Mouse (Mus musculus) limb, embryonic 10.5 days (tissue): ENCODE data around the gene Gtse1. TPM values are rescaled to one million over a fixed set of nuclear protein-coding genes. Genes with fewer than 3 reads are reported as not detected.
"Not testable (repeated sequence)": the region's sequence is repeated elsewhere in the genome, so short reads cannot be mapped to it uniquely, and the experiment has no call there.

Source experiments
- DNase-seq: peaks from one replicate; pipeline ENCODE4 v3.0.0-alpha.2; 2017; ENCODE audit warnings: low spot score
- H3K27ac ChIP-seq: fragments of 300-500 bp; sonication (generic); 2 replicates; pipeline ENCODE4 v1.5.1; 2016; ENCODE audit warnings: mild to moderate bottlenecking
- H3K27me3 ChIP-seq: fragments of 300-500 bp; sonication (generic); 2 replicates; pipeline ENCODE4 v1.6.1; 2016; ENCODE audit warnings: low read depth, mild to moderate bottlenecking; ENCODE audit not compliant: poor library complexity, severe bottlenecking
- H3K36me3 ChIP-seq: fragments of 300-500 bp; sonication (generic); 2 replicates; pipeline ENCODE4 v1.6.1; 2016; ENCODE audit warnings: mild to moderate bottlenecking, moderate library complexity
- H3K4me1 ChIP-seq: fragments of 300-500 bp; sonication (generic); 2 replicates; pipeline ENCODE4 v1.6.1; 2016
- H3K4me3 ChIP-seq: fragments of 300-500 bp; sonication (generic); 2 replicates; pipeline ENCODE4 v1.5.1; 2016; ENCODE audit warnings: mild to moderate bottlenecking, moderate library complexity
- H3K9me3 ChIP-seq: fragments of 300-500 bp; sonication (generic); replicated peaks from 2 replicates; pipeline ENCODE4 v1.6.1; 2016; ENCODE audit warnings: mild to moderate bottlenecking
- WGBS: fragments of 180-500 bp; shearing (Covaris S2); methylation state at CpG from one replicate; pipeline ENCODE4 v1.1.7; 2016; 5-methylcytosine and 5-hydroxymethylcytosine counted together
- polyA plus RNA-seq: library from polyadenylated mRNA; unstranded; fragments of >200 nt; fragmentation: Nextera tagmentation; extraction: Ambion mirVana; gene quantifications from 2 replicates; pipeline ENCODE4 v1.2.1, GENCODE M21; 2016

Gene Gtse1
- polyA plus RNA-seq, 1 experiment from 2014 or later: 55.4 TPM

DNA sequence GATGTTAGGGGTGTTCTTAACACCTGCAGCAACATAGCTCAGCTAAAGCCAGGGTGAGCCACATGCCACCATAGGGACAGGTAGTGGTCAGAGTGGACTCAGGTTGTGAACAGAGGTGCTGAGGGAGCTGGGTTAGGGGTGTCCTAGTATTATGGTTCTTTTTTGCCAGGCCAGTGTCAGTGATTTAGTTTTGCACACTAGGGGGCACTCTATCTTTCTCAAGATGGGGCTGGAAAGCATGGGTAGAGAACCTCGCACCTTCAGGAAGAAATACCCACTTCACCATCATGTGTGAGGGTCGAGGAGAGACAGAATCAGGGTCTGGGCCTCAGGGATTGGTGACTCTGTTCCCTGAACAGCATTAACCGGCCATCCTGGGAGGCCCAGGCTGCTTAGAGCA lies 24.2 kb upstream of the Gtse1 start:
- Histone ChIP-seq H3K27ac (no peak overlapping the region), H3K9me3 (no peaks in the 10 kb centered on the region), H3K4me1 (peaks cover 19% of the 10 kb centered on the region), H3K27me3 (no peaks in the 10 kb centered on the region), H3K36me3 (no peaks in the 10 kb centered on the region), H3K4me3 (no peak overlapping the region)
- DNase-seq: no peak
- 58% methylated on average over 3 of the region's 3 CpGs for WGBS

- DNase-seq: no peak
- WGBS: 95% methylated on average over 5 of the region's 5 CpGs
- H3K36me3 ChIP-seq: no peaks in the 10 kb centered on the region
- no peaks in the 10 kb centered on the region for H3K27me3 ChIP-seq
- H3K4me3 ChIP-seq: no peak overlapping the region
- H3K27ac ChIP-seq: no peak overlapping the region
- no peaks in the 10 kb centered on the region for H3K9me3 ChIP-seq
- H3K4me1 ChIP-seq: peaks cover 19% of the 10 kb centered on the region
These were observed 22.7 kb upstream of the Gtse1 start for GRCm38 (mm10) chr15:85836887-85837286.

DNA sequence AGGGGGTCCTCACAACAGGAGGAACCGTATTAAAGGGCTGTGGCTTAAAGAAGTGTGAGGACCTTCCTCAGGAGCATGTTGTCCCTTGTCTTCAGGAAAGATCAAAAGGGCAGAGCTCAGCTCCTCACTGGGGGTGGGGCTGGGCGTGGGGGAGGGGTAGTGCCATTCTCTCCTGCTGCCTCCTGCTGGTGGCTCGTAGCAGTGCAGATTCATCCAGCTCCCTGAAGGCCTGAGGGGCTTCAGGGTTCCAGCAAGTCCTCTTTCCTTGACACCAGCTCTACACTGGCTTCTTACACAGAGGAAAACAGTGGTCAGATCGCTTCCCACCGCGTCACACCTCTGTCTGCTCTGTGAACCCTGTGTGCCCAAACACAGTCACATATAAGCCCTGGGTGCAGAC lies 18.6 kb upstream of the Gtse1 start:
- DNase-seq: peak; percentile 65
- H3K4me1 ChIP-seq: peaks cover 6% of the 10 kb centered on the region; the same call in 1 of the 2 replicates
- H3K36me3 ChIP-seq: no peaks in the 10 kb centered on the region
- H3K27ac ChIP-seq: no peak overlapping the region
- 24% methylated on average over 6 of the region's 6 CpGs for WGBS
- H3K27me3 ChIP-seq: no peaks in the 10 kb centered on the region
- no peak overlapping the region for H3K4me3 ChIP-seq
- no peaks in the 10 kb centered on the region for H3K9me3 ChIP-seq

DNA sequence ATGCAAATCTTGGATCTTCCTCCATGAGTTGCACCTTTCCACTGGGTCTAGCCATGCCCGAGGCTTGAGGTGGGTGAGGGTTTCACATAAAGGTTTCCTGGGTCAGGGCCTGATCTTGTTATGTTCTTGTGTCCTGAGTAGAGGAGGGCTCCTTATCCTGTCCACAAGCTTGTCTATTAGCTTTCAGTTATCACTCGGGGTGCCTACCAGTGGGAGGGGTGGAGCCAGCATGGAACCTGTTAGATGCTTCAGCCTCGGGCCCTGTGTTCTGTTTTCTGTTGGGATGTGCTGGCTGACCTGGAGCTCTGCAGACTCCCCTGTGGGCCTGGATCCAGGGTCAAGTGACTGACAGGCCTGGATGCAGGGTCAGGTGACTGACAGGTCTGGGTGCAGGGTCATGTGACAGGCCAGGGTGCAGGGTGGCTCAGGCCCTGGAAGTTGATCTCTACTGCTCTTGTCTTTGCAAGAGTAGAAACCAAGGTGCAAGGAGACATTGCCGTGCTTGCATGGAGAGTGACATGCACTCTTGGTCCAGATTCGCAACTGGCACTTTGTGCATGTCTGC lies 17.7 kb upstream of the Gtse1 start:
- WGBS: 79% methylated on average over 5 of the region's 5 CpGs
- Histone ChIP-seq H3K4me3 (no peak overlapping the region), H3K27ac (no peak overlapping the region), H3K9me3 (no peaks in the 10 kb centered on the region), H3K27me3 (no peaks in the 10 kb centered on the region), H3K36me3 (no peaks in the 10 kb centered on the region), H3K4me1 (peaks cover 6% of the 10 kb centered on the region; the same call in 1 of the 2 replicates)
- DNase-seq: no peak

DNA sequence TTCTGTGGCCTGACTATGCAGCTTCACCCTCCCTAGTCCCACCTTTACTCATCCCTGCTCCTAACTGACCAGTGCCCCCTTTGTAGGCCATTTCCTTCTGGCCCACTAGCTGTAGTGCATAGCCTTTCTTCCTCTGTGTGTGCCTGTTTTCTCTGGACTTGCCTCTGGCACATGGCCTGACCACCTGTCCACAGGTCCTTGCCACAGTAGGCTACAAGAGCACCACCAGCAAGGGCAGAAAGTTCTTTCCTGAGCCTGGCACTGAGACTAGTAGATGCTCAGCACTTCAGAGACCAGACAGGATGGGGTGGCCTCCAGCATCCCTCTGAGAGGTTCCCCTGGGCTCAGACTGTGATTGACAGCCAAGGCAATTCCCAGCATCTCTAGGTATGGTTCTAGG lies 14.5 kb upstream of the Gtse1 start:
- H3K9me3 ChIP-seq: no peaks in the 10 kb centered on the region
- H3K36me3 ChIP-seq: no peaks in the 10 kb centered on the region
- no peak overlapping the region for H3K27ac ChIP-seq
- no peak for DNase-seq
- H3K4me3 ChIP-seq: no peak overlapping the region
- peaks cover 6% of the 10 kb centered on the region; the same call in 1 of the 2 replicates for H3K4me1 ChIP-seq
- no peaks in the 10 kb centered on the region for H3K27me3 ChIP-seq

DNA sequence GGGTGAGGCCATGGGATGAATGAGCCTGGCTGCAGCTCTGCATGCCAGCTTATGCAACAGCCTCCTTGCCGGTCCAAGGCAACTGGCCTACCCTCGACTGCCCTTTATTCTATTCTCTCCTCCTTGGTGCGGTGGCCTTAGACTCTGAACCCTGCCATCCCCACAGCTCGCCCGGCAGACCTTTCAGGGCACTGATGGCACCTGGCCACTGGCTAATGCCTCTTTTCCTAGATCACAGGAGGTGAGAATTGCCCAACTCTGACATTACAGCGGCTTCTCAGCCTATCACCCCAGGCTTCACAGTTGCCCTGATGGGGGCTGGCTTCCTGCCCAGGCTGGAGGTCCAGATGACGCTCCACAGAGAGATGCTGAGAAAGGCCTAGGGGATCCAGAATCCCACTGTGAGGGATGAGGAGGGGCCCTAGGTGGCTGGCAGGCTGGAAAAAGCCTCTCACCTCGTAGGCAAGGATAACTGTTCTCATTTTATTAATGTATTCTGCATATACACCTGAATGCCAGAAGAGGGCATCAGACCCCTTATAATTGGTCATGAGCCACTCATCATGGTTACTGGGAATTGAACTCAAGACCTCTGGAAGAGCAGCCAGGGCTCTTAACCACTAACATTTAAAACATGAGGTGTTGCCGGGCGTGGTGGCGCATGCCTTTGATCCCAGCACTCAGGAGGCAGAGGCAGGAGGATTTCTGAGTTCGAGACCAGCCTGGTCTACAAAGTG lies 7.7 kb upstream of the Gtse1 start:
- Histone ChIP-seq H3K4me3 (no peak overlapping the region), H3K27ac (no peak overlapping the region), H3K27me3 (no peaks in the 10 kb centered on the region), H3K4me1 (no peaks in the 10 kb centered on the region), H3K9me3 (no peaks in the 10 kb centered on the region), H3K36me3 (peaks cover under 1% of the 10 kb centered on the region)
- 77% methylated on average over 12 of the region's 12 CpGs for WGBS
- DNase-seq: no peak

- no peaks in the 10 kb centered on the region for H3K27me3 ChIP-seq
- 8% methylated on average over 15 of the region's 15 CpGs for WGBS
- H3K9me3 ChIP-seq: no peaks in the 10 kb centered on the region
- peak overlapping the region; percentile 86 for H3K4me3 ChIP-seq
- peaks cover 24% of the 10 kb centered on the region for H3K4me1 ChIP-seq
- H3K36me3 ChIP-seq: peaks cover 30% of the 10 kb centered on the region
- peak overlapping the region; percentile 89 for H3K27ac ChIP-seq
- no peak for DNase-seq
These were observed 510 bp upstream of the Gtse1 start for GRCm38 (mm10) chr15:85858980-85859489.

DNA sequence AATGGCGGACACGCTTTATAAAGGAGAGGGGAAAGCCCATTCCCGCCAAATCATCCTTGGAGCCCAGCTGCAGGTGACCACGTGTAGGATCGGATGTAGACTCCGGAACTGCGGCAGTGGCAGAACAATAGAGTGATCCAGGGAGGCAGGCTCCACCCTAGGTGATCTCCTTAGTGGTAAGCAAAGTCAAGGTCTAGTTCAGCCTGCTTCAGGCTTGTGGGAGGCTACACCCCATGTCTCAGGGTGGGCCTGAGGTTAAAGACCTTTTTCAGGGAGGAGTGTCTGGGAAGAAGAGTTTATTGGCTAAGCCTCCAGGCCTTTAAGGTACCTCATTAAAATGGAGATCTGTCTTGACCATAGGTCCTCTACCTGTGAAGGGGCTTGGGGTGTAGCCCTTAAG lies 6.4 kb downstream of the Gtse1 start:
- not testable (repeated sequence) for H3K4me3 ChIP-seq, H3K4me1 ChIP-seq, H3K9me3 ChIP-seq, H3K27me3 ChIP-seq, DNase-seq, H3K27ac ChIP-seq
- WGBS: 92% methylated on average over 7 of the region's 7 CpGs
- peaks cover 96% of the 10 kb centered on the region for H3K36me3 ChIP-seq

- Histone ChIP-seq H3K4me1 (no peaks in the 10 kb centered on the region), H3K36me3 (peaks cover 100% of the 10 kb centered on the region)
- 60% methylated on average over 6 of the region's 6 CpGs for WGBS
These were observed 8.2 kb downstream of the Gtse1 start for GRCm38 (mm10) chr15:85867696-85868095.

DNA sequence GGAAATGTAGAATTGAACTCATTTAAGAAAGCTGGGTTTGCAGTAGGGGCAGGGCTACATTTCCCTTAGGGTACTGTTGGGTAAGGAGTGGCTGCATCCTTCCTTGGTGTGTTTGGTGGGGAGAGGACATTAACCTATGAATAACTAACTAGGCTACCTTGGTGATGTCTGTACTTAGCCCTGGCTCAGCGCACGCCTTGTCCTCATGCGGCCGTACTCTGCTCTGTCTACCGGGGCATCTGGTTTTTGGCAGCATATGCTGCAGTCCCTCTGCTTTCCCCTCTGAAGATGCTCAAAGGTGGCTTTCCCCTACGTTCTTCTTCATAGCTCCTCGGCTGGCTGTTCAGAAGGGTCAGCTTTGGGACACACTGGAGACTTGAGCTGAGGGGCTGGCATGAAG lies 17.8 kb downstream of the Gtse1 start:
- Histone ChIP-seq H3K27ac (no peak overlapping the region), H3K27me3 (no peaks in the 10 kb centered on the region), H3K4me1 (peaks cover 19% of the 10 kb centered on the region), H3K9me3 (no peaks in the 10 kb centered on the region), H3K4me3 (no peak overlapping the region), H3K36me3 (peaks cover 56% of the 10 kb centered on the region)
- DNase-seq: no peak
- 94% methylated on average over 7 of the region's 7 CpGs for WGBS

More at GRCm38 (mm10) chr15:85867696-85868095, 8.2 kb downstream of the Gtse1 start:
- peak; percentile 69 for DNase-seq
- H3K4me3 ChIP-seq: no peak overlapping the region
- no peaks in the 10 kb centered on the region for H3K9me3 ChIP-seq
- no peak overlapping the region for H3K27ac ChIP-seq
- no peaks in the 10 kb centered on the region for H3K27me3 ChIP-seq

DNA sequence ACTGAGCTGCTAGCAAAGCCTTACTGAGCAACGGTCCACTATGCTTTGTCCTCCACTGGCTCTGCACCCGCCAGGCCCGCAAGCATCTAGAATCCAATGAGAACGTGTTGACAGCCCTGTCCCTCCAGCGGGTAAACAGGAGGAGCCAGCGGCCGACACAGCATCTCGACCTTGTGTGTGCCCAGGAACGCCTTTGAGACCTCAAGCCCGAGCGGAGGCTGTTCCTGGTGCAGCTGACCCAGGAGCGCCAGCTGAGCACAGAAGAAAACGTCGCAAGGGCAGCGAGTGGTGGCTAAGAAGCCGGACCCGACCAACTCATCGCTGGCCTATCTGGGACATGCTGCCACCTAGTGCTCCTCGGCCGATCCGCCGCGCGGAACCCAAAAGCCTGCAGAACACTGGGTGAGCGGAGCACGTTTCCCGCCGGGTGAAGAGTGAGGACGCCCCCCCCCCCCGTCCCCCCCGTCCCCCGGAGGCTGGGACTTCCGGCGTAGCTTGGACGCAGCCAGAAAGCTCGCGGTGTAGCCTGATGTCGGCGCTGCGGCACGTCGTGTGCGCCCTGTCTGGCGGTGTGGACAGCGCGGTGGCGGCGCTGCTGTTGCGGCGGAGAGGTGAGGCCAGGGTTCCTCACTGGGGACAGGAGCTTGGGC lies 19.4 kb downstream of the Gtse1 start, which contains the start of gene Trmu:
Trmu (plus strand) TSS at position 465 of the 650 bp plus-strand sequence.
- H3K36me3 ChIP-seq: peaks cover 56% of the 10 kb centered on the region
- H3K27me3 ChIP-seq: no peaks in the 10 kb centered on the region
- WGBS: 1% methylated on average over 50 of the region's 50 CpGs
- DNase-seq: peak; percentile 94
- peaks cover 19% of the 10 kb centered on the region for H3K4me1 ChIP-seq
- peak within 1 kb of the TSS; percentile 84 for H3K4me3 ChIP-seq
- no peaks in the 10 kb centered on the region for H3K9me3 ChIP-seq
- H3K27ac ChIP-seq: peak within 1 kb of the TSS; percentile 91

DNA sequence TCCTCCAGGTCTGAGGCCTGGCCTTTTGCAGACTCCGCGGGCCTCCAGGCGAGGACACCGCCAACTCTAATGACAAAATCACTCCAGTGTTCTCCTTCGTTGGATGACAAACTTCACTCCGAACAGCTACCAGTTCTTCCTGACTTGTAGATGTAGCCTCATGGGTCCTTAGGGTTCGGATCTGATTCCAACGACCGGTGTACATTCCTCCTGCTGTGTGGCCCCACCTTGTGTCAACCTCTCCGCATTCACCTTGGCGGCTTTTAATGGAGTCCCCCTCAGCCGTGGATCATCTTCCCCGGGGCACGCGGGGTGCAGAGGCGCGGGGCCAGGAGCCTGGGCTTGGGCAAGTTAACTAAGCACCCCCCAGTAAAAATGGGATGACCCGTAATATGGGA lies 20.0 kb downstream of the Gtse1 start:
- 1% methylated on average over 18 of the region's 18 CpGs for WGBS
- Histone ChIP-seq H3K4me1 (peaks cover 19% of the 10 kb centered on the region), H3K9me3 (no peaks in the 10 kb centered on the region), H3K27ac (peak overlapping the region; percentile 91), H3K27me3 (no peaks in the 10 kb centered on the region), H3K4me3 (peak overlapping the region; percentile 84), H3K36me3 (peaks cover 56% of the 10 kb centered on the region)
- DNase-seq: no peak

- Histone ChIP-seq H3K9me3 (no peaks in the 10 kb centered on the region), H3K4me3 (no peak overlapping the region), H3K27me3 (no peaks in the 10 kb centered on the region), H3K4me1 (no peaks in the 10 kb centered on the region), H3K36me3 (peaks cover 63% of the 10 kb centered on the region), H3K27ac (no peak overlapping the region)
- DNase-seq: no peak
- WGBS: 95% methylated on average over 5 of the region's 5 CpGs
These were observed 26.1 kb downstream of the Gtse1 start for GRCm38 (mm10) chr15:85885606-85886005.
